Mouse (Mus musculus) embryo, embryonic 11.5 days (tissue): Measurements from ENCODE around the gene Msi2.

Source experiments
- DNase-seq: peaks from one replicate; pipeline ENCODE4 v3.0.0-alpha.2; 2012; ENCODE audit warnings: low read depth, low spot score

The Msi2 gene

DNA sequence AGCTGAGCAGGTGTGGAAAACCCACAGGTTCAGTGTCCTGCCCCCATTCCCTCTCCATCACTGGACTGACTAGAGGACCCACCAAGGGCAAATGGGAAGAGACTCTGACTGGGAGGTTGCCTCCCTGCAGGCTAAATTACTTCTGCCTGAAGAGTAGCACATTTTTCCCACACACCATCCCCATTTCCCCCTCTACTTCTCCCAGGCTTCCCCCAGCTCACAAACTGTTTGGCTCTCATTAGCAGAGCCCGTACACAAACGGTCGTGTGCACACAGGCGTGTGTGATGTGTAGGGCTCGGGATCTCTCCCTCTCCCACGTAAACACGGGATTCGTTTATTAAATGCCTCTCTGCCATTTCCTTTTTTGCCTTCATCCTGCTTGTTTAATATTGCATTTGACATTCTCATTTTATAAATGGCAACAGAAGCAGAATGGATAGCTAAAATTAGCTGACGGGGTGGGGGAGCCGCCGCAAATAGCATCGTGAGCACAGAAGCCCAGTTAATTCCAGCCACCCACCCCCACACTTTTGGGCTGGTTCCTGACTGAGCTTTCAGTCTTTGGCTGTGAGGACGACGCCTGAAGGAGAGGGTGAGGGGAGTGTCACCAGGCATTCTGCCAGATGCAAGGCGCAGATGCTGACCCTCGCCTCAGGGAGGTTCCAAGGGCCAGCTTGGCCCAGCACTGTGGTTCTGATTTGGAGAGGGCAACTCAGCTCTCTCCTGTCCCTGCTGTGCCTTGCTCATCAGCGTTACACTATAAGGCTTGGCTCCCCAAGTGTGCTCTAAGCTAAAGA, 313.3 kb downstream of the Msi2 start:
- DNase-seq = no peak

DNA sequence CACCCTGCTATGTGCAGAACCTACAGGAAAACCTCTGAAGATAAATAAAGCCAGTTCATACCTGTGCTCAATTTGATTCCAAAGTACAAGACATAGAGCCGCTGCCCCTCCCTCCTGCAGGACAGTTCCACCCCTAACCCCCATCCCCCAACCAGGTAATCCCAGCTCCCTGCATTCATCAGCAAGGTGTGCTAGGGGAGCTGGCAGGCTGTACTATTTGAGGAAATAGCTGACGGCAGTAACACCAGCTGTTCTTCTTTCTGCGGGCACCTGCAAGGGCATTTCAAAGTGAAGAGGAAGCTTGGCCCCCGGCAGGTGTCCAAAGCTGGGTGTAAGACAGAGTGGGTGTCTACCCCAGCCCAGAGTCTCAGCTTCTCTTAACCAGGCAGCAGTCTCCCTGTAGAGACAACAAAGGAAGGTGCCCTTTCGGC, 314.1 kb downstream of the Msi2 start:
- no peak for DNase-seq

DNA sequence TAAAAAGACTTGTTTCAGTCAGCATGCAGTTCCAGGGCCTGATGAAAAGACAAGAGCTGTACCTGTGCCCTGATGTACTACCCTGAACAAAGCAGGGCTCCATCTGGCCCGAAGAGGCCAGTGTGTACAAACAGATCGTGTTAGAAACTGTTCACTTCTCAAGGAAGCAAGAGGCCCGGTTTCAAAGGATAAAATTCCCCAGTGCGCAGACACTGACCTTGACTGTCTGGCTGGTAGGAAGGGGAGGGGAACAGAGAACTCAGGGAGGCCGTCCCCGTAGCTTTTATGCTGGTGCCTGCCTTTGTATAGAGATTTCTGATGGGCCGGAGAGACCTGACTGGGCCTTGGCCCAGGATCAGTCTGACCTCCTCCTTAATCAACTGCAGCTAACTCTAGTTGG, 316.0 kb downstream of the Msi2 start:
- DNase-seq = no peak

DNA sequence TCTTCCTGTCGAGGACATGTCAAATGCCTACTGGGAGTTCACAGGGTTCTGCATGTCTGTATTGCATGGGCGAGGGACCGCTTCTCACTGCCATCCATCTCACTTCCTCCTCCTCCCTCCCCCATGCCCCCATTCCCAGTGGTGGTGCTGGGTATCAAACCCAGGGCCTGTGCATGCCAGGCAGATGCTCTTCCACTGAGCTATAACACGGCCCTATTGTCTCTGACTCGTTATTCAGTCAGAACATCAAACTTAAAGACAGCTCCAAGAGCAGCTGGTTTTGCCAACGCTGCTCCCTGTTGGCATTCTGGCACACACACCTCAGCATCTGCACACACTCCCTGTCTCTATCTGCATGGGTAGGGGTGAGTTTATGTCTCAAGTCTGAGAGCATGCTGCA, 317.0 kb downstream of the Msi2 start:
- DNase-seq = no peak

DNA sequence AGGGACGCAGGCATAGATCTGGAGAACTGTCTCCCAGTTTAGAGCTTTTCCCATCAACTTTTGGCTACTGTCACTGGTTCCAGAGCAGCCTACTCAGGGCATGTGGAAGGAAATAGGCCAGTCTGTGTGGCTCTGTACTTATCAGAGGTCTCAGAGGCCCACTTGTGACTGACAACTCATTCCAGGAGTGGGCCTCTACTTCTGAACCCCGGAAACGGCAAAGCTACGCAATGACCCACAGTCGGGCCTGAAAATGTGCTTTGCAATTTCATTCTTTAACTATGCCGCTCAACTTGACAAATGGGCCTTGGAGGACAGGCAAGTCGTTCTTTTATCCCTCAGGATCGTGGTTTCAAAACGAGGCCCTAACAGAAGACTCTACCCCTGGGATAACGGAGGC, 317.4 kb downstream of the Msi2 start:
- DNase-seq = no peak

DNA sequence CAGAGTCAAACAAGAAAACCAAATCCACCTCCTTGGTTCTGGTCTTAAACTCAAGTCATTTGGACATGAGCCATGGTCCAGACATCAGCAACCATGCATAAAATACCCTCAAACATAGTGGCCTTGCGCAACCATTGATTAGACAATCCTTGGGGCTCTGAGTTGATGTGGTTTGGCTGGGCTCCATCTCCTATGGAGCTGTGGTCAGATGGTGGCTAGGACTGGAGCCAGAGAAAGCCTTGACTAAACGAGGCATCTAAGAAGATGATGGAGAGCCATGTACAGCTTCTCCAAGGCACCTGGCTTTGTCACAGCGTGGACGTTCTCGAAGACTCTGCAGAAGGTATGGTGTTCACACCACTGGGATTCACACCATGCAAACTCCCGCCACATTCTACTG, 318.1 kb downstream of the Msi2 start:
- DNase-seq = no peak

DNA sequence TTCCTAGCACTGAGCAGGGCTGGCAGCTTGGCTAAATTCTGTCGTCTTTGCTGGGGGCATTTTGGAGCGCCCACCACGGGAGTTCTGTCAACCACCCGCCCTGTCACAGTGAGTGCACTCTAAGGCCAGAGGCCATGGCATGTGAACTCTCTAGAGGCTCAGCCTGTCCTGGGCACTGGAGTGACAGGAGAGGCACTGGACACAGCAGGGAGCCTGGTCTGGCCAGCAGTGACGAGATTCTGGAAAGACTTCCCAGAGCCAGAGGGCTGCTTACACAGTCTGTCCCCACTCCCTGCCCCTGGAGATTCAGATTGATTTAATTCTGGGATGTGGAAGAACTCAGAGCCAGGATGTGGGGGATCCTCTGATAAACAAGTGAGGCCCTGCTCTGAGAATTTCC, 318.9 kb downstream of the Msi2 start:
- no peak for DNase-seq

DNA sequence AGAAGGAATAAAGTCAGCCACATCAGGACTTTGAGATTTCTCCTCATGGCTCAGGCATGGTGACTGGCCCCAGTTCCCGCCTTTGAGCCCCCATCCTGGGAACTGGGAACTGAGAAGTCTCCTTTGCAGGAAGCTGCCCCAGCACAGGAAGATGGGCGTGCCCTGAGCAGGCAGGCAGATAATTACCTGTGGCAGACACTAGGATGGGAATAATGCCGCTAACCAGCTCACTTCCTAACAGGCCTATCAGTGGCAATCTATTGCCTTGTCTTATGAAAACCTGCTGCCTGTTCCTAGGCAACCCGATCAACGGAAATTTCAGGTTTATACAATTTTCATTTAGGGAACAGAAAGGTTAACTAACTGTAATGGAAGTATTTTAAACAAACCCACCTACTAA, 319.3 kb downstream of the Msi2 start:
- DNase-seq = no peak

DNA sequence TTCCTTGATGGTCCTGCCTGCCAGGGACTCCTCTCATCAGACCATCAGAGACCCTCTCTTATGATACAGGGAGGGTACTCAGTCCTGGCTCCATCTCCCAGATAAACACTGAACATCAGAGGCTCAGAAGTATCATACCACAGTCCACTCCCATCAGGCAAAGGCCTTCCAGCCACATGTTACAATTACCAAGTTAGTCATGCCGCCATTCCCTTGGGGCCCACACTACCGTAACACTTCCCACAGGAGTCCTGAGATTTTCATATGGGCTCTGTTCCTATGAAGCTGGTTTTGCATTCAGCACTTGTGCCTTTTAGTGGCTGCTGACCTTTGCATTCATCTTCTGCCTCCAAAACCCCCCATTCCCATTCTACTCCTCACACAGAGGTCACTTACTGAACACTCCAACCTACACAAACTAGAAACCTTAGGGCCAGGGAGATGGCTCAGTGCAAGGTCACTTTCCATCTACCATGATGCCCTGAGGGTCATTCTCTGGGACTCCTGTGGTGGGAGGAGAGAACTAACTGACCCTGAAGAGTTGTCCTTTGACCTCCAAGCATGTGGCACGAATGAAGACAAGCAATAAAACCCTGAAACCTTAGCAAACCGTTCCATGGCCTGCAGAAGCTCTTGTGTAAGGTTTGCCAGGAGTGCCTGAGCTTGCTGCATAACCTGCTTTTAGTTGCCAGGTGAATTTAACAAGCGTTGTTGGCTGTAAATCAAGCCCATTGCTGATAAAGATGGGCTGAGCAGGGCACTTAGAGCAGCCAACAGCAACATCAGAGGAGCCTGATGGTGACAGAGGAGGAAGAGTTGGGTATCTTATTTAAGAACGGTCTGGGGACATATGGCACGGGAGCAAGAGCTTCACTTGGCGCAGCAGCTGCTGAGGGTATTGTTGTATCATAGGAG, 323.0 kb downstream of the Msi2 start:
- no peak for DNase-seq

DNA sequence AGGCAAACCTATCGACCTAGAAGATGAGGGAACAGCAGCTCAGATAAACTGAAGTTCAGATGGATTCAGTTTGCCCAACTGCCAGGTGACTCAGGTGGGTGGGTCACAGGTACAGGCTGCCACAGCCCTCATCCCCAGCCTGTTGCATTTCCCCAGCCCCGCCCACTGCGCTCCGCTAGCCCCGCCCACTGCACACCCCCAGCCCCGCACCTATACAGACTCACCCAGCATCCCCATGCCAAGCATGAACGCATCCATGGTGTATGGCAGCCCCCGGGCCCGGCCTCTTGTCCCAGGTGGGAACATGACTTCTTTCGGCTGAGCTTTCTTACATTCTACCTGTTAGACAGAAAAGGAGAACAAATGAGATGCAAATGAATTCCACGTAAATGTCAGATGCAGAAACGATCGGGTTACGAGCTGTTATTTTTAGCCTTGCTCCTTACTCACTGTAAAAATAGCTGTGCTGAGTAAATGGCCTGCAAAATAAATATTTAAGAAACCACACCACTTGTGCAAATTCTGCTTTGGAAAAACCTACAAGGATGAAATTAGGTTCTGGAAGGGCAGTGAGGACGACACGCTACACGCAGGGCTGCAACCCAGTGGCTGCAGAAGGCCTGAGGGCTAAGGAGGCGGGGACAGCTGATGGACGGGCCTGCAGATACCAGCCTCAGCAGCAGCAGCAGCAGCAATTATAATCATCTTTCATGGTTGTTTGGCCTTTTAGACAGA, 323.8 kb downstream of the Msi2 start:
- DNase-seq = no peak

DNA sequence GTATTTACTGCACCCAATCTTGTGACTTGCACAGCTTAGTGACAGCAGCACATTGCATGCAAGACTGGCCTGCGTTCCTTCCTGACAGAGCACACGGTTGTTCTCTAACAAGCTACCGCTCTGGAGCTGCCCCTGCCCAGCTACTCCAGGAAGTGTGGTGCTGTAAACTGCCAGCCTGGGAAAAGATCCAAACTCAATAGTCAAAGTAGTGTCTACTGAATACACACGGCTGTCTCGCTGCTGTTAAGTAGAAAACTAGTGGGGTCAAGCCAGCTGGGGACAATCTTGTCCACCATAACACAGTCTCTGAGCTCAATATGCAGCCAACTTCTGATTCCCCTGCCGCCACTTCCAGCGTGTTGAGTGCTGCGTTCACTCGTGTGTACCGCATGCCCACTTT, 325.6 kb downstream of the Msi2 start:
- no peak for DNase-seq

DNA sequence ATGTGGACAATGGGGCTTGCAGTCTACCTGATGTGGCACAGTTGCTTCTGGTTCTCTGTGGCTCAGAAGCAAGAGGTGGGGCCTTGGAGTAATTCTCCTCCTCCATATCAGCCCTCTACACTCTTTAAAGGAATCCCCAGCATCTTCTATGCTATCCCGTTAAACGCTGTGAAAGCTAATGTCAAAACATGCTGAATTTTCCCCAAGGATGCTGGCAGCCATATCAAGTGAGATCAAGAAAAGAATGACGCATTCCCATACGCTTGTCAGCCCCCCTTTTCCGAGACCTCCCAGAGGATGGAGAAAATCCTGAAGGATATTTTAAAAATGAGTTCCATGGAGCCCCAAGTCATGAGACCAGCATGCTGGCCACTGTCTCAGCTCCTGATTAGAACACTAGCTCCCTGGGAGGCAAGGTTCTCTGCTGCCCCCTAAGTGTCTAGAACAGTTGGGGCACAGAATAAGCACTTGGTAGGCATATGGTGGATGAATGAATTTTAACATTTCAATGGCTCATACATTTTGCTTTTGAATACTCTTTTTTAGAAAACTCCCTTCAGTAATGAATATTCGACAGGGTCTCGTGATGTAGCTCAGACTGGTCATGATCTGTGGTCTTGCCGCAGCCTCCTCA, 327.0 kb downstream of the Msi2 start:
- DNase-seq = no peak

DNA sequence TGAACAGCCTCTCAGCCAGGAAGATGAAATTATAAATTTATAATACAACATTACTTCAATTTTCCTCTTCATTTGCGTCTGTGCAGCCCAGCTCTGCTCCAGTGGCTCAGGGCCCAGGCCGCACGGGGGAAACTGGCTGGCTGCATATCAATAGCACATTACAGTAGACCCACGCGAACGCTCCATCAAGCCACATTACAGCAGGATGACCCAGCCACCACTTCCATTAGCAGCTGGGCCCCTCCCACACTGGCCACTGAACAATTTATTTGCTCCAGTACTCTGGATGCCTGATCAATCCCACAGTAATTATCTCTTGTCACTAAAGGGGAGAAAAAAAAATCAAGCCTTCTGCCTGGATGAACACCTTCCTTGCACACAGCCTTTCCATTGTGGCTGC, 328.8 kb downstream of the Msi2 start:
- no peak for DNase-seq

DNA sequence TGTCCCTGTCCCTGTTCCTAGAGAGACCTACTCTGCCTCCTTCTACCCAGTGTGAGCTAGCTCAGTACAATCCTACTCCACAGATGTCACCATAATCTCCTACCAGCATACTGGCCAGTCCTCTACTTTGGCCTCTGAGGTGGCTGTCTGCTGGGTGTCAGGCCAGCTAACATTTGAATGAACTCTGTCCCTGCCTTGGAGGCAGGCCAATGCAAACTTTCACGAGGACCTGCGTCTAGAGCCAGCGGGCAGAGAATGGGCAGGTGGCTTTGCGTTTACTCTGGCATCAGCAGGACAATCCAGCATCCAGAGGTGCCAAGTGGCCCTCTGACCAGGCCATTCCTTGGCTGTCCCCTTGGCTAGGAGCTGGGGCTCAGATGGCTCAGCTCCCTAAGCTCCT, 331.4 kb downstream of the Msi2 start:
- no peak for DNase-seq

DNA sequence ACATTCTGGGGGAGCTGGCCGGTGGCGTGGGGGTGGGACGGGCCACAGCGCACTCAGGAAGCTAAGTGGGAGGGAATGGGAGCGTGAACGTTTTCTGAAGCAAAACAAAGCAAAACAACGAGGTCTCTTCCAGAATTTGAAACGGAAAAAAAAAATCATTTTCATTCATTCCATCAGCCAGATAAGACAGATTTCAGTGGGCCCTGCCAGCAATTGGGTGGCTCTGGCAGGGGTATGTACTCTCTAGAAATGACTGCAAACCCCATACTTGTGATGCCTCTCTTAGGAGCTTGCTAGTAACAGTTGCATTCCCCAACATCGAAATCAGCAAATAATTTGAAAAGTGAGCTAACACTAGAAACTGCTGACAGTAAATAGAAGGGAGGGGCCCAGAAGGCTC, 335.9 kb downstream of the Msi2 start:
- DNase-seq = no peak

DNA sequence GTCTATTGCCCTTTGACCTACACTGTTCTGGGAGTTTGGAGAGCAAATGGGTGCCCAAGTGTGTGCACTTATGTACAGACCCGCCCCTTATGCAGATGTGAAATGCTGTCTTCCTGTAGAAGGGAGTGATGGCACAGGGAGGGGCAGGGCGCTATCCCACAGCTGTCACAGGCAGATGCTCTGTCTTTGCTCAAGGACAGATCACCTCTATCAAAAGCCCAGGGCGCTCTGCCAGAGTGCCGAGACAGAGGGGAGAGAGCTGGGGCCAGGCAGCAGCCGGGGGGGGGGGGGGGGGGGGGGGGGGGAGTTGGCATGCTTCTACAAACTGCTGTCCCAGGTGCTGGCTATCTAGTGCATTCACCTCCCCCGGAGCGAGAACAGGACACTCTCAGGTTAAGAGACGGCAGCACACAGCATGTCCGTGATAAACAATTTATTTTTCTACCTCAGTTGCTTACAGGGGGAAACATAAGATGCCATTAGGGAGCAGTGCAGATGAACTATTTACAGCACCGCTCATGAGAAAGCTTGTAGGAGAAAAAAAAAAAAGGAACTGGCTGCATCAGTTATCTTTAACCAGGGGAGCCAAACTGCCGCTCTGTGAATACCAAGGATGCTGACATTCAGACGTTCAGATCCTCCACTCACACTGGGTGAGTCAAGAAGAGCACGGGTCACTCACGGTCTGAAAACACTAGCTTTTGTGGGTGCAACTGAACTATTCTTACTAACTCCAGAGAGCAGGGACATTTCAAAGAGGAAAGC, 337.0 kb downstream of the Msi2 start:
- DNase-seq = no peak

DNA sequence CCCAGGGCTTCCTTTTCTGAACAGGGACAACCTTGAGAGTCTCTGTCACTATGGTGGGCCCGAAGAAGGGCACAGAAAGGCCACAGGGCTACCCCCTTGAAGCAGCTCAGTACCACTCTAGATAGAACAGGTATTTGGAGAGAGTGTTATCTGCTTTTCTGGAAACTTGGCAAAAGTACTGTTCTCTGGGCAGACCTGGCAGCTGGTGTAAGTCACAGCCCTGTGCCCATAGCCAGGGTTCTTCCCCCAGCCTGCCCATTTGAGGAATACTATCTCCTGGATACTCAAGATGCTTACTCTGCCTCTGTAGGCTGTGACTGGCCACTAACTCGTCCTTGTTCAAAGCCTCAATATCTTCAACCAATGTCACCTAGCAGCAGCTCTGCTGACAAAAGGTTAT, 338.7 kb downstream of the Msi2 start:
- no peak for DNase-seq

DNA sequence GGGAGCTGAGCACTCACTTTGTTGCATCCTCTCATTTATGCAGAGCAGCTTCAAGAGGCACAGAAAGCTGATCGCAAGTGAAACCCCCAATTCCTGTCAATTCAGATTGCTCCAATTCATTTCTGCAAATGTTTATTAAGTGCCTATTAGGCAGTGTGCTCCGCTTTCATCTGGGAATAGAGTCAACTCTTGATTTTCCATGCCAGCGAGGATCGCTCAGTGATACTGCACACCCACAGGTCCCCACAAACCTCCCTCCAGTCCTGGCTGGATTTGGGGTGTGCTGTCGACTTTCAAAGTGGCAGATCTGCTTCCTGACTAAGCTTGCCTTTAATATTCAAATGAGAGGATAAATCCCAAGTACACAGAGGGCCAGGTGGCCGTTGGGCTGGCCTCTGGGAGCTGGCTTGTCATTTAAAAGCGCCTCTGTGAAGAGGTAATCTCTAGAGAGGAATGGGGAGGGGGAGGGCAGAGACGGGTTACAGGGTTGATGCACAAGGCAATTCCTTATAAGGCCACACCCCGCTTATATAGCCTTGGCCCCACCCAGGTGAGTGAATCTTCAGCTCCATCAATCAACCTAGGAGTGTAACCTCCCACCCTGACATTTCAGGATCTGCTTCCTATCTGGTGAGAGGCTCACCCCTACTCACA, 339.5 kb downstream of the Msi2 start:
- no peak for DNase-seq

DNA sequence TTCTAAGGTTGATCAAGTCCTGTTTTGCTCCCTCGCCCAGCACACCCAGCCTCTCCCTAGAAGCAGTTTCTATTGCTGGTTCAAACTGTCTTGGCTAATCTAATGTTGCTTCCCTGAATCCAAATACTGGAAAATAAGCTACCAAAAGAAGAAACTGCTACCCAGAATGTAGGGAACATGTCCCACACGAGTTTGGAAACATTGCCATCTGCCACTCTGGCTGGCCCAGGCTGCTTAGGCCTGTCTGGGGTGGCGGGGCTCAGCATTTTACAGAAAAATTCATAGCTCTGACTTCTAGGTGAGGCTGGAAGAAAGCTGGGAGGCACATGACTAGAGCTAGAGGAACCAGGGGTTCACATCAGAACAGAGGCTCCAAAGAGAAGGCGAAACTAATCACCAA, 345.7 kb downstream of the Msi2 start:
- DNase-seq = no peak

DNA sequence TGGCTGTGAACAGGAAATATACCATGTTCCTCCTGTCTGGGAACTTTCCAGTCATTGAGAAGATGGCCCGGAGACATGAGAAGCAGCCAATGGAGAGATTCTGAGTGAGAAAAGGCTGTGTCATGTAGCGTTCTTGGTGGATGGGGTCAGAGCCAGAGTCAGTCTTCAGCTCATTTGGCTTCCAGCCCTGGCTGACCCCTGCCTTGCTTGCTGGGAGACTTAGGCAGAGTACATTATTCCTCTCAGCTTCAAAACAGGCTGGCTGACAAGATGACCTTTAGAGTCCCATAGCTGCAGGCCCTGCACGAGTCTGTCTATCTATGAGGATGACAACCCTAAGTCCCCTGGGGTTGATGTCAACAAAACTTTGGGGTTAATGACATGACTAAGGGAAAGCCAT, 348.4 kb downstream of the Msi2 start:
- DNase-seq = no peak

DNA sequence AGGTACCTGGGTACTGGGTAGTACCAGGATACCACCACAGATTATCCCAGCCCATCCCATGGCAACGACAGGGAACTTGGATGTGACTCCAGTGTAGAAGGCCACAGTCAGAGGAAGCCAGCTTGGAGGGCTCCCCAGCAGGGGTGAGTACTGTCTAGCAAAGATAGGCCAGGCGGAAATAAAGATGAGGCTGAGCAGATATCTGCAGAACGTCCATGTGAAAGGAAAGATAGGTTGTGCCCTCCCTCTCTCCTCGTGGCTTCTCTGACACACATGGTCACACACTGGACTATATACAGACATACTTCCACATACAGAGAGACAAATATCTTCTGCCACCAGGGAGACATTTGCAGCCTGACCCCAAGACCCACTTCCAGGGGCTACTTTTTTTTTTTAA, 350.8 kb downstream of the Msi2 start:
- DNase-seq = no peak
